Mouse (Mus musculus) neural tube, embryonic 13.5 days (tissue): ENCODE data around the gene Ppfia2. TPM values are rescaled to one million over a fixed set of nuclear protein-coding genes. Genes with fewer than 3 reads are reported as not detected.

Source experiments
- ATAC-seq: fragments of 200-750 bp; cut with Nextera tagmentation; 2 replicates; pipeline ENCODE4 v1.8.0; 2017; ENCODE audit warnings: low read depth, mild to moderate bottlenecking, moderate TSS enrichment, moderate library complexity
- H3K27ac ChIP-seq: fragments of 300-500 bp; sonication (generic); replicated peaks from 2 replicates; pipeline ENCODE4 v1.5.1; 2015; ENCODE audit warnings: moderate library complexity, mild to moderate bottlenecking, inconsistent platforms
- H3K27me3 ChIP-seq: fragments of 300-500 bp; sonication (generic); 2 replicates; pipeline ENCODE4 v1.6.1; 2015; ENCODE audit warnings: mild to moderate bottlenecking, inconsistent platforms
- H3K36me3 ChIP-seq: fragments of 300-500 bp; sonication (generic); 2 replicates; pipeline ENCODE4 v1.6.1; 2015; ENCODE audit warnings: mild to moderate bottlenecking, inconsistent platforms
- H3K4me1 ChIP-seq: fragments of 300-500 bp; sonication (generic); replicated peaks from 2 replicates; pipeline ENCODE4 v1.6.1; 2015; ENCODE audit warnings: inconsistent platforms
- H3K4me2 ChIP-seq: fragments of 300-500 bp; sonication (generic); 2 replicates; pipeline ENCODE4 v1.6.1; 2015; ENCODE audit warnings: inconsistent platforms, mild to moderate bottlenecking, moderate library complexity
- H3K4me3 ChIP-seq: fragments of 300-500 bp; sonication (generic); 2 replicates; pipeline ENCODE4 v1.5.1; 2015; ENCODE audit warnings: mild to moderate bottlenecking, inconsistent platforms
- H3K9ac ChIP-seq: fragments of 300-500 bp; sonication (generic); 2 replicates; pipeline ENCODE4 v1.6.1; 2015; ENCODE audit warnings: moderate library complexity, mild to moderate bottlenecking, inconsistent platforms
- H3K9me3 ChIP-seq: fragments of 300-500 bp; sonication (generic); 2 replicates; pipeline ENCODE4 v1.6.1; 2016; ENCODE audit warnings: inconsistent platforms
- WGBS: fragments of 180-500 bp; shearing (Covaris S2); methylation state at CpG from one replicate; pipeline ENCODE4 v1.1.7; 2015; 5-methylcytosine and 5-hydroxymethylcytosine counted together
- polyA plus RNA-seq: library from polyadenylated mRNA; unstranded; fragments of >200 nt; fragmentation: Nextera tagmentation; extraction: Ambion mirVana; gene quantifications from 2 replicates; pipeline ENCODE4 v1.2.1, GENCODE M21; 2015

The Ppfia2 gene
- polyA plus RNA-seq, 1 experiment from 2014 or later, result 17.5 TPM

DNA sequence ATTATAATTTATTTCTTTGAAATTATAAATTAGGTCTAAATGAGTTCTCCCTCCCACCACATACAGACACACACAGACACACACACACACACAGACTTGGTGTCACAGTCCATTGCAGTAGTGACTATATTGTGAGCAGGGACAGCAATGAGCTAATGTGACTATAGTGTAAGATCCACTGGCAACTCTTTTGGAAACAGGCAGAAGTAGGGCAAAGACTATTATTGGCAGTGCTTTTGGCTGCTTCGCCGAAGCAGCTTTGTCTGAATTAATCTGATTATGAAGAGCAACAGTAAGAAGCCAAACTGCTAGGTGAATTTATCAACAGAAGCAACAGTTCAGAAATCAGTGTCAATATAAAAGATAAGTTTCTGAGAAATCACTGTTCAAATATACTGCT lies 249.8 kb downstream of the Ppfia2 start:
- no peak for ATAC-seq
- Histone ChIP-seq H3K4me2 (no peak overlapping the region), H3K4me1 (no peaks in the 10 kb centered on the region), H3K4me3 (no peak overlapping the region), H3K27ac (no peak overlapping the region), H3K9me3 (peaks cover 4% of the 10 kb centered on the region; the same call in 1 of the 2 replicates), H3K27me3 (no peaks in the 10 kb centered on the region), H3K36me3 (no peaks in the 10 kb centered on the region), H3K9ac (no peak overlapping the region)
- 91% methylated on average over 2 of the region's 2 CpGs for WGBS

GRCm38 (mm10) chr10:106732265-106732664 lies 262.1 kb downstream of the Ppfia2 start:
- H3K27ac ChIP-seq, result no peak overlapping the region
- no peaks in the 10 kb centered on the region for H3K36me3 ChIP-seq
- H3K4me1 ChIP-seq, result no peaks in the 10 kb centered on the region
- no peaks in the 10 kb centered on the region for H3K9me3 ChIP-seq
- no peak overlapping the region for H3K4me3 ChIP-seq
- H3K4me2 ChIP-seq, result no peak overlapping the region
- H3K27me3 ChIP-seq, result no peaks in the 10 kb centered on the region
- WGBS, result 85% methylated on average over 2 of the region's 2 CpGs
- no peak overlapping the region for H3K9ac ChIP-seq
- ATAC-seq, result no peak

DNA sequence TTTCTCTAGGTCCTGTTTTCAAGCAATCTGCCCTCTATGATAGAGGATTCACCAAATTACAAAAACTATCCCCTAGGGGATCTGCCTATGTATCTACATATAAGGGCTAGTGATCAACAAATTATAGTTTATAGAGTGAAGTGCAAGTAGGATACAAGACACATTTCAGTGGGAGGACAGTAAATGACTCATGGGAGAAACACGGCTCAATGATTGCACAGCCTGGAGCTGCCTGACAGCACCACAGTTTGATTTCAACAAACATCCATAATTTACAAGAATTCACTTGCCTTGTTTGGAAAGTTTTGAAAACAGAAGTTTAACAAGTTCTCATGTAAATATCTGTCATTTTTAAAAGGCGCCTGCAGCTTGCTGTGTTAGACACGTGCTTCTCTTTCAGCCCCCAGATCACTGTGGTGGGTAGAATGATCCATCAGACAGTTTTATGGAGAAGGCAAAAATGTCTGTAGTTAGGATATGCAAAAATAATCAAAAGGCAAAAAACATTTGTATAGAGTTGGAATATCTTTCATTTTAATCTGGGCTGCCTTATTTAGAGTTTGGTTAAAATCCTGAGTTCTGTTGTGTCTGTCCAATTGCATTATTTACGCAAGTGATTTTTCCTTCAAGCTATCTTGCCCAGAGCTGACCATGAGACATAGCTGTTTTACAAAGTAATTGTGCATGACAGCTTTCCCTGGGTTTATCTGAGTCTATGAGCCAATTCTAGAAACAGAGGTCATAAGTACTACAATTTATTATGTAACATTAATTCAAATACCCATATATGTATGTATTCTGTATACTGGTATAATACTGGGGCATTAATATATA lies 266.3 kb downstream of the Ppfia2 start:
- no peaks in the 10 kb centered on the region for H3K4me1 ChIP-seq
- no peak overlapping the region for H3K9ac ChIP-seq
- H3K9me3 ChIP-seq, result no peaks in the 10 kb centered on the region
- no peaks in the 10 kb centered on the region for H3K27me3 ChIP-seq
- H3K36me3 ChIP-seq, result no peaks in the 10 kb centered on the region
- WGBS, result 76% methylated on average over 4 of the region's 4 CpGs
- ATAC-seq, result no peak
- H3K4me2 ChIP-seq, result no peak overlapping the region
- no peak overlapping the region for H3K4me3 ChIP-seq
- H3K27ac ChIP-seq, result no peak overlapping the region

- Histone ChIP-seq H3K36me3 (no peaks in the 10 kb centered on the region), H3K27me3 (no peaks in the 10 kb centered on the region), H3K4me2 (no peak overlapping the region), H3K9me3 (no peaks in the 10 kb centered on the region), H3K4me1 (no peaks in the 10 kb centered on the region), H3K4me3 (no peak overlapping the region), H3K9ac (no peak overlapping the region), H3K27ac (no peak overlapping the region)
- WGBS, result 73% methylated on average over 3 of the region's 3 CpGs
- no peak for ATAC-seq
Measured at GRCm38 (mm10) chr10:106738190-106738589, 268.1 kb downstream of the Ppfia2 start.

DNA sequence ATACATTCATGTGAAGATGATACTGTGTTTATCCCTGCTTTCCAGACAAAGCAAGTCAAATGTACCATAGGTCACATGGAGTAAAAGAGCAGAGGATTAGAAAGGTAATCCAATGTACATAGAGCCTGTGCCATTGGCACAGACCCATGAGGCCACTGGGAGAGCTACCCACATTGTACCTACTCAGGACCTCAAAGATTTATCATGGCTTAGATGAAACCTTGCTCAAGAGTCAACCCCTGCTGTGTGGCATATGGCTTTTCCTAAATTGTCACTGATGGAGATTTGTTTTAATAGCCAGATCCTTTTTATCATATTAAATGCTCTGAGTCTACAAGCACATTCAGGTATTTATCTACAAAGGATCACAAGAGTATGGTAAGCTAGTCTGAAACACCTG lies 274.8 kb downstream of the Ppfia2 start:
- no peaks in the 10 kb centered on the region for H3K9me3 ChIP-seq
- H3K4me2 ChIP-seq, result no peak overlapping the region
- ATAC-seq, result no peak
- H3K4me1 ChIP-seq, result no peaks in the 10 kb centered on the region
- H3K9ac ChIP-seq, result no peak overlapping the region
- no peaks in the 10 kb centered on the region for H3K27me3 ChIP-seq
- no peak overlapping the region for H3K27ac ChIP-seq
- H3K4me3 ChIP-seq, result no peak overlapping the region
- no peaks in the 10 kb centered on the region for H3K36me3 ChIP-seq

GRCm38 (mm10) chr10:106761061-106761460 lies 290.9 kb downstream of the Ppfia2 start:
- H3K27me3 ChIP-seq, result no peaks in the 10 kb centered on the region
- H3K4me2 ChIP-seq, result no peak overlapping the region
- no peak overlapping the region for H3K9ac ChIP-seq
- H3K4me1 ChIP-seq, result no peaks in the 10 kb centered on the region
- H3K27ac ChIP-seq, result no peak overlapping the region
- H3K9me3 ChIP-seq, result no peaks in the 10 kb centered on the region
- H3K4me3 ChIP-seq, result no peak overlapping the region
- 87% methylated on average over 6 of the region's 6 CpGs for WGBS
- ATAC-seq, result no peak
- H3K36me3 ChIP-seq, result no peaks in the 10 kb centered on the region

- Histone ChIP-seq H3K27ac (no peak overlapping the region), H3K4me1 (no peaks in the 10 kb centered on the region), H3K27me3 (no peaks in the 10 kb centered on the region), H3K36me3 (no peaks in the 10 kb centered on the region), H3K4me2 (no peak overlapping the region), H3K9me3 (no peaks in the 10 kb centered on the region), H3K4me3 (no peak overlapping the region), H3K9ac (no peak overlapping the region)
- no peak for ATAC-seq
- 77% methylated on average over 7 of the region's 7 CpGs for whole genome bisulfite sequencing
Measured at GRCm38 (mm10) chr10:106763785-106764184, 293.6 kb downstream of the Ppfia2 start.

- ATAC-seq, result no peak
- no peak overlapping the region for H3K9ac ChIP-seq
- H3K36me3 ChIP-seq, result no peaks in the 10 kb centered on the region
- no peak overlapping the region for H3K4me2 ChIP-seq
- H3K27ac ChIP-seq, result no peak overlapping the region
- 98% methylated on average over 1 of the region's 1 CpGs for WGBS
- H3K4me1 ChIP-seq, result no peaks in the 10 kb centered on the region
- no peaks in the 10 kb centered on the region for H3K9me3 ChIP-seq
- H3K27me3 ChIP-seq, result no peaks in the 10 kb centered on the region
- no peak overlapping the region for H3K4me3 ChIP-seq
Measured at GRCm38 (mm10) chr10:106775571-106775970, 305.4 kb downstream of the Ppfia2 start.

DNA sequence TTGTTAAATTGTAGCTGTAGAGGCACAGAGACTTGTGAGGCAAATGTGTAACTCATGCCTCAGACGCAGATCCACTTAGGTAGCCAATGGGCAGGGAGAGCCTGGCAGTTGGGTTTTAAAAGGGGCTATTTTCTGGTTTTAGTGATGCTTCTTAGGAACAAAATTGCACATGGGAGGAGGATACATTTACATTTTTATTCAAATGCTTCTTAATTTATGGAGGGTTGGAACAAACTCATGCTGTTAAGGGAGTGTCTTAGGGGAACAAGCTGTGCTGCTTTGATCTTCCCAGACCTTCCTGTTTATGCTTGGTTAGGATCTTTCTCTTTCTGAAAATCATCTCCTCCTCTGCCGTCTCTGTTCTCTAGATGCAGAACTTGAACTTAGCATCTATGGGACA lies 345.3 kb downstream of the Ppfia2 start:
- H3K9ac ChIP-seq, result no peak overlapping the region
- WGBS, result 20% methylated on average over 2 of the region's 2 CpGs
- no peak for ATAC-seq
- no peaks in the 10 kb centered on the region for H3K36me3 ChIP-seq
- no peak overlapping the region for H3K4me3 ChIP-seq
- H3K9me3 ChIP-seq, result no peaks in the 10 kb centered on the region
- no peaks in the 10 kb centered on the region for H3K27me3 ChIP-seq
- H3K4me2 ChIP-seq, result no peak overlapping the region
- no peaks in the 10 kb centered on the region for H3K4me1 ChIP-seq
- no peak overlapping the region for H3K27ac ChIP-seq

GRCm38 (mm10) chr10:106818381-106818780 lies 348.2 kb downstream of the Ppfia2 start:
- Histone ChIP-seq H3K27me3 (no peaks in the 10 kb centered on the region), H3K4me2 (no peak overlapping the region), H3K9me3 (no peaks in the 10 kb centered on the region), H3K36me3 (no peaks in the 10 kb centered on the region), H3K4me1 (no peaks in the 10 kb centered on the region), H3K27ac (no peak overlapping the region), H3K4me3 (no peak overlapping the region), H3K9ac (no peak overlapping the region)
- WGBS, result 85% methylated on average over 4 of the region's 4 CpGs
- no peak for ATAC-seq

DNA sequence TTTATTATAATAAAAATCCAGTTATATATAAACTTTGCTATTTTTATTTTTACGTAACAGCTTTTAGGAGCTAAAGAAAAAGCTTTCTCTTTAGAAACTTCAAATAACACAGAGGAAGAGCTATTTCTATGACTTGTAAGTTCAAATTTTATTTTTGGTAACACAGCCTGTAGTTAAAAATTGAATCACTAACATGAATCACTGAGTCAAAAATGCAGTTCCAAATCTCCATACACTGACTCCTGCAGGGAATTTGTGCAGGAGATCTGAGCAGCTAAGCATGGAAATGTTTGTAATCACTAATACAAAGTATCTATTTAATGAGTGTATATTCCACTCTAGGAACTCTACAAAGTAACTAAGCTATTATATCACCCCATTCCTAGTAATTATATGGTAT lies 354.1 kb downstream of the Ppfia2 start:
- 89% methylated on average over 1 of the region's 1 CpGs for WGBS
- no peak for ATAC-seq

GRCm38 (mm10) chr10:106838476-106838875 lies 368.3 kb downstream of the Ppfia2 start:
- Histone ChIP-seq H3K4me1 (no peaks in the 10 kb centered on the region), H3K4me3 (no peak overlapping the region), H3K36me3 (peaks cover 13% of the 10 kb centered on the region; the same call in 1 of the 2 replicates), H3K9me3 (no peaks in the 10 kb centered on the region), H3K9ac (no peak overlapping the region), H3K4me2 (no peak overlapping the region), H3K27me3 (no peaks in the 10 kb centered on the region), H3K27ac (no peak overlapping the region)
- 88% methylated on average over 1 of the region's 1 CpGs for WGBS
- ATAC-seq, result no peak

More for the DNA sequence above, 354.1 kb downstream of the Ppfia2 start:
- no peaks in the 10 kb centered on the region for H3K9me3 ChIP-seq
- no peaks in the 10 kb centered on the region for H3K27me3 ChIP-seq
- H3K4me1 ChIP-seq, result no peaks in the 10 kb centered on the region
- H3K4me3 ChIP-seq, result no peak overlapping the region
- no peak overlapping the region for H3K9ac ChIP-seq
- H3K4me2 ChIP-seq, result no peak overlapping the region
- no peak overlapping the region for H3K27ac ChIP-seq
- H3K36me3 ChIP-seq, result no peaks in the 10 kb centered on the region

DNA sequence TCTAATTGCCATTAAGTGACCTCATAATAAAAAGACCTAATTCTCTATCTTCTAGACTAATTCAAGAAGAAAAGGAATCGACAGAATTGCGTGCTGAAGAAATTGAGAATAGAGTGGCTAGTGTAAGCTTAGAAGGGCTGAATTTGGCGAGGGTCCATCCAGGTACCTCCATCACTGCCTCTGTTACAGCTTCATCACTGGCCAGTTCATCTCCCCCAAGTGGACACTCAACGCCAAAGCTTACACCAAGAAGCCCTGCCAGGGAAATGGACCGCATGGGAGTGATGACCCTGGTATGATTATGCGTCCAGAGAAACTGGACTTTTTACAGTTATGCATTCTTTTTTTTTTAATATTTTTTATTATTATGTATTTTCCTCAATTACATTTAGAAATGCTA lies 388.0 kb downstream of the Ppfia2 start:
- 89% methylated on average over 6 of the region's 6 CpGs for WGBS
- Histone ChIP-seq H3K4me2 (no peak overlapping the region), H3K9me3 (no peaks in the 10 kb centered on the region), H3K36me3 (peaks cover 3% of the 10 kb centered on the region; the same call in 1 of the 2 replicates), H3K27me3 (no peaks in the 10 kb centered on the region), H3K4me1 (no peaks in the 10 kb centered on the region), H3K4me3 (no peak overlapping the region), H3K9ac (no peak overlapping the region), H3K27ac (no peak overlapping the region)
- ATAC-seq, result no peak
